Mouse (Mus musculus) frontal cortex, postnatal 36 days (tissue): Measurements from ENCODE around the gene Ntf3.

Experiments
- DNase-seq, 2 experiments: peaks; one replicate each; pipeline ENCODE4 v3.0.0; 2022; ENCODE audit warnings: low spot score in 2 of 2

Gene Ntf3

GRCm38 (mm10) chr6:126106051-126106797 lies 60.5 kb downstream of the Ntf3 start:
- DNase-seq: peak in 1 of 2 experiments; percentile 34

GRCm38 (mm10) chr6:126105083-126105740 lies 61.5 kb downstream of the Ntf3 start:
- no peak for DNase-seq

DNA sequence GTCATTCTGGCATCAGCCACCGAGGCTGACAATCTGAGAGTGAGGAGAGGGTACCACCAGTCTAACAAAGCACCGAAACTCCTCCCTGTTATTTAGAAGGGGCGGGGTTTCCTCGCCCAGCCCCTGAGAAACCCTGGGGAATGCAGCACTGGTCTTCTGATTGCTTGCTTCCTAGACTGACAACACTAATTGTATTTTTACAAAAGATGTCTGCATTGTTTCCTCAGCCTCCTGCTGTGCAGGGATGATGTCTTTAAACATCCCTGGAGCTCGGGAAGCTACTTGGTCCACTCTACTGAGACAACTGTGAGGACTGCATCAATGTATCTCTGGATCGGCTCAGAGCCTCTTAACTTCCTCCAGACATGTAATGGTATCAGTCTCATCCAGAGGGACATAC lies 64.1 kb downstream of the Ntf3 start:
- no peak for DNase-seq

GRCm38 (mm10) chr6:126102007-126102406 lies 64.7 kb downstream of the Ntf3 start:
- no peak for DNase-seq

DNA sequence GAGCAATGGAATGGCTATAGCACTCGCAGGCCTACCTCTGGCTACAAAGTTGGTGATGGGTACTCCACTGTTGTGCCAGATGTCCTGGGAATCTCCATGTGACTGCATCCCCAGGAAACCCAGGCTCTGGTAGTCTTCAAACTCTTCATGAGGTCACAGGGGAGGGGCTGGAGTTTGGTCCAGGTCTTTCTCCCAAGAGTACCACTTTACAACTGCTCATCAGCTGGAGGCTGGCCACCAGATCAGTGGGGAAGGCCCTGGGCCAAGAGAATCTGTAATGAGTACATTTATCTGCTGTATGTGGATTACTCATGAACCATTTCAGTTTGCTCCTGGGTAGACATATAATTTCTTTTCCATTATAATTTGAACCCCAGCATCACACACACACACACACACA lies 66.1 kb downstream of the Ntf3 start:
- DNase-seq: no peak

DNA sequence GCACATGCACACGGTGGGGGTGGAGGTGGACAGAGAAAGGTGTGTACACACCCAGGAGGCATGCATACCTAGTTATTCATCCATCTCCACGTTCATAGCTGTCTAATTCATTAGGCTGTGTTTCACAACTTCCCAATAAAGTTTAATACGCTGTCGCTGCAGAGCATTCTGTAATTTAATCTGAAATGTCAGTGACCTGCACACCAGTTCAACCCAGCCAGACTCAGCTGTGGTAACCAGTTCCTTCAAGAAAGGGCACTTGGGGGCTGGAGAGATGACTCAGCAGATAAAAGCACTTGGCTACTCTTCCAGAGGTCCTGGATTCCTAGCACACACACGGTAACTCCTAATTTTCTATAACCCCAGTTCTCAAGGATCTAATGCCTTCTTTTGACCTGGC lies 69.2 kb downstream of the Ntf3 start:
- no peak for DNase-seq

- DNase-seq: peak; percentile 36 to 62
These were observed 70.6 kb downstream of the Ntf3 start for GRCm38 (mm10) chr6:126096085-126096484.

GRCm38 (mm10) chr6:126095041-126095440 lies 71.7 kb downstream of the Ntf3 start:
- no peak for DNase-seq

- no peak for DNase-seq
These were observed 74.7 kb downstream of the Ntf3 start for GRCm38 (mm10) chr6:126092026-126092425.

DNA sequence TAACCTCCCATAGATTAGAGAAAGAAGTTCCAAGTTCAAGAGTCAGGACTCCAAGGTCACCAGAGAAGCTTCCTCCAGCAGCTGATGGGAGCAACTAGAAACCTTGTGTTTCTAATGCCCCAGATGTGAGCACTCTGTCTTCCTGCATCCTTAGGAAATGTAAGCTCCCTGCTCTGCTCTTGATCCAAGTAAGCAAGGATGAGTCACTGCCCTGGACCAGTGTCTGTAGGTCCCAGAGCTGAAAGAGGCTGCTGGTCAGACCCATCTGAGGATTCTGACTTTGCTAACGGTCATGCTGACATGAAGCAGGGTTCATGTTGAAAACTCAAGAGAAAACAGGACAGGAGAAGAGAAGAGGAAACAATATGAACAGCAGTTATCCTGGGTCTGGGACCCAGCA lies 76.6 kb downstream of the Ntf3 start:
- no peak for DNase-seq

- no peak for DNase-seq
These were observed 78.0 kb downstream of the Ntf3 start for GRCm38 (mm10) chr6:126088489-126089265.

DNA sequence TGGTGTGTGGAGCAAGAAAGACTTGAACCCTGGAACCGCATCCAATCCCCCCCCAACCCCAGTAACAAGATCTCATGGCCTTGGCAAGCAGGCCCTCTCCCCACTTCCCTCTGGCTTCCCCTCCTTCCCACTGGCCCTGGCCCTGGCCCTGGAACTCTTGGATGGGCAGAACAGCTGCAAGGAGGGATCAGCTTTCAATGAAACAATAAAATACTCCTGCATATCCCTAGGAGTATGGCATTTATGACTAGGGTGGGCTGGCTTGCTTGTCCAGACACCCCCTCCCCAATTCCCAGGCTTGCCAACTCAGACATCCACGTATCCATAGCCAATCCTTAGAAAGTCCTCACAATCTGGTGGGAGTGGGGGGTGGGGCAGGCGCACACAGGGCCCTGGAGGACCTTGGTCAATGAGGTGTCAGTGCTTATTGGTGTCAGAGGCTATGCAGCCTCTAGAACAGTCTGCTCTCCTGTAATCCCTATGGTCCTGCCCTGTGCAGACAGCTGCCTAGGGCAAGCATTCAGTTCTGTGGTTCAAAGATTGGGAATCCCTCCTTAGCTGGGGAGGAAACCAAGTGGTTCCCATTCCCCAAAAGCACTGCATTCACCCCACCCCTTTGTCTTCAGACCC lies 80.3 kb downstream of the Ntf3 start:
- no peak for DNase-seq

- DNase-seq: no peak
These were observed 86.2 kb downstream of the Ntf3 start for GRCm38 (mm10) chr6:126080531-126080930.

GRCm38 (mm10) chr6:126057706-126058105 lies 109.0 kb downstream of the Ntf3 start:
- no peak for DNase-seq

GRCm38 (mm10) chr6:126053136-126053535 lies 113.6 kb downstream of the Ntf3 start:
- DNase-seq: no peak
